Mouse (Mus musculus): Measurements from ENCODE around the gene Kirrel3.

Gene Kirrel3

GRCm38 (mm10) chr9:34507164-34507563 lies 21.5 kb downstream of the Kirrel3 start:
- no peak for DNase-seq (ENCODE audit: low spot score)

DNA sequence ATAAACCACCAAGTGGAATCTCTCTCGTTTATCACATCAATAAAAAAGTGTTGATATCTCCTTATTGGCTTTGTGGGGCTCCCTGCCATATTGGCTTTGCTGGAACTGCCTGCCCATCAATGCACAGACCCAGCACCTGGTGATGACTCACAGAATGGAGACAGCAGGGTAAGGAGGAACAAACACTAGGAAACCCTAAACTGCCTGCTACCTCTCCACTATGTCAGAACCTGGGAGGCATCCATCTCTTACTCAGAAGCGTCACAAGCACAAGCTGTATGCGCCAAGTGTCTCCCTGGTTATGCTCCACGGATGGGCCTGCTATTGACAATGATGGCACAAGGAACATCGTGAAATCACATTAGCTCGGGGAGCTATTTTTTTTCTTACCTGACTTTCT lies 33.2 kb downstream of the Kirrel3 start:
- DNase-seq (ENCODE audit: low spot score): no peak

DNA sequence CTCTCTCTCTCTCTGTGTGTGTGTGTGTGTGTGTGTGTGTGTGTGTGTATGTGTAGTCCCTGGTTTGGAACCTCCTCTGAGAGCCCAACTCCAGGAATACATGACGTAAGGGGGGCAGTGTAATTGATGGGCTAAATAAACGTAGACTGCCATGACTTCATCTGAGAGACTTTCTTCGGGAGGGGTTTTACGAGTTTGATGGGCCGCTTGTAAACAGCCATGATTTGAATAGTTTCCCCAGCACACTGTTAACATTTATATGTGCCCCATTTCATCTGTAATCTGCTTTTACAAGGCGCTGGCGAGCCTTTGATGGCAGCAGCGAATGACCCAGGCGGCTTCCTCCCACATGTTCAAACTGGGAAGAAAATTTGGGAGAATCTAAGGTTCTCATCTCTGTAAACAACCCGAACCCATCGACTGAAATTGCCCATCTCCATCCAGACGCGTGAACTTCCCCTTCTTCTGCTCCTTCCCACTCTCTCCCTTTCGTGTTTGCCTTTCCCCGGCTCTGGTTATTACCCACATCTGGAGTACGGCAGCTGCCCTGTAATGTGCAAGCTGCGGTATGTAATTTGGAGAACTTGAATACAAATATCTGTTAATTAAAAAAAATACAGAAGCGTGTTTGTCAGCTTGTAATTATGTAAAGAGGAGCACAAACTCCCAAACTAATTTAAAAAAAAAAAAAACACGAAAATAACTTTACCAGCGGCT lies 34.7 kb downstream of the Kirrel3 start:
- no peak for DNase-seq (ENCODE audit: low spot score)

DNA sequence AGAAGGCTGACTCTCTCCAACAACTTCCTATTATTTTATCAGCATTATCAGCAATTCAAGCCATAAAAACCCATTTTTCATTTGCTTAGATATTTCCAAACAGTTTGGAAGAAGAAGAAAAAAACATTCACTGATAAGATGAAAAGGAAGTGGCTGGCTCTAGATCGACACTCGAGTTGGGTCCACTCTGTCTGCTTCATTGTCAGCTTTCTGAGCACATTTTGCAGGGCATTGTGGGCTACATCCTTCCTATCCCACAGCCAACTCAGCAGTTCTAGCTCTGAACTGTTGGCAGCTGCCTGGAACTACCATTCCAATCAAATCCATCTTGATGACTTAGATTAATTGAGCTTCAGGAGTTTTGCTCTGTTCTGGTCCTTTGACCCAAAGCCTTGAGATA lies 40.0 kb downstream of the Kirrel3 start:
- no peak for DNase-seq (ENCODE audit: low spot score)

DNA sequence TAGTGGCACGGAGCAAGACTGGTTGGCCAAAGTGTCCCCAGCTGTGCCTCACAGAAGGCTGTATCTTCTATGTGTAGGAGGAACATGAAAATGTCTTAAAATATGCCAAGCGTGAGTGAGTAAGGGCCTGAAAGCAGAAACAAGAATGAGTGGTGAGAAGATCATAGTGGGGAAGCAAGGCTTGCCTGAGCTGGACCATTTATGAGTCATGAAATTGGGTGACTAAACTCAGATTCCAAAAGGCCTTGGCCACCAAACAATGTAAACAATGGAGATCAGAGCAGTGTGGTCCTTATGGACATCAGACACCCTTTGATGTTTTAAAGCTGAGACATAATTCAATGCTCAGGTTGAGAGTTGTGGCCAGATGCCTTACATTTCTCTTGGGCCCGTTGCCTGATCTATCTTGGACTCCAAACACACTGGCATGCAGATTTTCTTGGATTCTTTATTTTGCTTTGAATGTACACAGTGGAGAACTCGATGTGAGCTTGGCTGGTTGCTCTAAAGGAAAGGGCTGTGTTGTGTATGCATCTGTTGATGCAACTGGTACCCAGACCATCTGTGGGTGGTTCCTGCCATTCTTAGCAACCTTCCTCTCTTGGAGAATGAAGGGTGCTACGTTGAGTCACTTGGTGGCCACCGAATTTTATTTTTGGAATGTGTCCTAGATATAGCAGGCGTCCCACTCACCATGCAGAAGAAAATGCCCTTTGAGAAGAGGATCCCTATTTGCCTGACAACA lies 53.1 kb downstream of the Kirrel3 start:
- no peak for DNase-seq (ENCODE audit: low spot score)

GRCm38 (mm10) chr9:34541908-34542307 lies 56.2 kb downstream of the Kirrel3 start:
- DNase-seq (ENCODE audit: low spot score): no peak

DNA sequence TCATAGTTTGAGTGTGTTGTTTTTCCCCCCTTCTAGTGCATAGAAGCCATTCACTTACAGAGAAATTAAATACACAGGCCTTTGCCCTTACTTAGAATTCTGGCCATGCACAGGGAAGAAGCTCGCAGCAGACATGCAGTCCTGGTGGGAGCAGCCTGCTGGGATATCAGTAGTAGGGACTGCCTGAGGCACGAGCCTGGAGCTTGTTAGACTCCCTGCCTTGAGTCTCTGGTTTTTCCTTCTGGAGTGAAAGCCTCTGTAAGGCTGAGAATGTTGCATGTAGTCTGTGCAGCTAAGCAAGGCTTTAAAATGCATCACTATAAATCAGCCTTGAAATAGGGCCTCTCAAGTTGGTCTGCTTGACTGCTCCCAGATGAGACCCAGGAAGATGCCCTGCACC lies 70.0 kb downstream of the Kirrel3 start:
- no peak for DNase-seq (ENCODE audit: low spot score)

DNA sequence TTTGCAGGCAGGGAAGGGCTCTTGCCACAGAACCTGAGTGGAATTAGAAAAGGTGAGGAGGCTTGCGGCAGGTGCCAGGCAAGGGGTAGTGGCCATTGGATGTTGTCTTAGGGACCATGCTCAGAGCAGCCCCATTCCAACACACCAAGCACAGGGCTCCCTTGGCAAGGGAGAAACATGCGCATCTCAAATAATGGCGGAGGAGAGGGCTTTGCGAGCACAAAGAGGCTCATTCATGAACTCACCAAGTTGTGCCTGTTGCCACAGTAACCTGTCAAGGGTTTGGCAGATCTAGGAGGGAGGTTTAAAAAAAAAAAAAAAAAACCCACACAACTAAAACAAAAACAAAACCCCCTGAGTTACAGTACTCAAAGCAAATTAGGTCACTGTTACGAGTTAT lies 72.2 kb downstream of the Kirrel3 start:
- DNase-seq (ENCODE audit: low spot score): no peak

DNA sequence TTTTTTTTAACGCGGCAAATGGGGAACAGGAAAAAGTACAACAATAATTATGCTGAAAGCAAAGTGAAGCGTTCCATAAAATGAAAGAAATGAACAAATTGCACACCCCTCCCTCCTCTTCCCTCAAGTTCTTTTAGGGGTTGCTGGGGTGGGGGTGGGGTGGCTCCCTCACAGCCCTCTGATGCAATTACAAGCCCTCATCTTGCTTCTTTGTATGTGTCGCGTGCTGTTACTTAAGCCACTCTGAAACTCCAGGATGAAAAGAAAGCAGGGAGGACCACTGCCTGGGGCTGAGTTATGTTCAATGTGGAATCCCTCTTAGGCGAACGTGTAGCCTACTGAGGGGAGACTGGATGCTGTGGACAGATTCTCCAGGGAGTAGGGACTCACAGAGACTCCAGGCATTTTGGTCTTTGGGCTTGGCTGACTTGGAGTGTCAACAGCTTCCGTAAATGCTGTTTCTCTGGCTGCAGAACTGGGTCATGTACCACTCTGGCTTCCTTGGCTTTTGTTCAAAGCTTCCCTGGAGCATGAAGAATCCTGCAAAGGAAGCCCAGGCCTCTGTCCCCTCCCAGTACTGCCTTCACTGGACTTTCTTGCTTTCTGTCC lies 72.7 kb downstream of the Kirrel3 start:
- no peak for DNase-seq (ENCODE audit: low spot score)

DNA sequence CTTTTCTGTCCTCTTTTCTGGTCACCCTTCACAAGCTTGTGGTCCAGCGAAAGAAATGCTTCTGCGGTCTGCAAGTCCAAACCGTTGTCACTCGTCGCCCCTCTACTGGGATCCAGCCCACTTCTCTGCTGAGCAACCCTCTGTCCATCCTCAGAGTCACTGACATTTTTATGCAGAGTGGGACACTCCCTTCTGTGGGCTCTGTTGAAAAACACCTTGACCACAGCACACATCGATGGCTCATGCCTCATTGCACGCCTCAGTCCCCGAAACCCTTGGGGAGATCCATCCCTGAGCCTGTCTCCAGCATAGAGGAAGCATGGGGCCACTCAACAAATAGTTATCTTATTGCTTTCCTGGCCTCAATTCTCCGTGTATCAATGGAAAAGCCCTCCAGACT lies 73.4 kb downstream of the Kirrel3 start:
- DNase-seq (ENCODE audit: low spot score): no peak

DNA sequence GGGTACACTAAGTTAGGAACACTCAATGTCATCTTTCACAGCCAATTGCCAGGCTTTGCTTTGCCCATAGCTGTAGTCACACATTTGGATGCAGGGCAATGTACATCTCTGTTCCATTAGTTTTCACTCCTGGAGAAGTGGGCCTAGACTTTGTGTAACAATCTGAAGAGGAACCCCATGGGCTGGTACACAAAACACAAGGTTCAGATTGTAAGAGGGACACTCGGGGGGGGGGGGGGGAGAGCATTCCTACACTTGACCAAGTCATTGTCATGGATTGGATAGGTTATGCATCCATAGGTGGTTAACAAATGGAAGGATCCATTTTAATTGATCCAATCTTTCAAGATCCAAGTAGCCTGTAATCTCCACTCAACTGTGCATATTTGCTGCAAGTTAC lies 75.6 kb downstream of the Kirrel3 start:
- no peak for DNase-seq (ENCODE audit: low spot score)

DNA sequence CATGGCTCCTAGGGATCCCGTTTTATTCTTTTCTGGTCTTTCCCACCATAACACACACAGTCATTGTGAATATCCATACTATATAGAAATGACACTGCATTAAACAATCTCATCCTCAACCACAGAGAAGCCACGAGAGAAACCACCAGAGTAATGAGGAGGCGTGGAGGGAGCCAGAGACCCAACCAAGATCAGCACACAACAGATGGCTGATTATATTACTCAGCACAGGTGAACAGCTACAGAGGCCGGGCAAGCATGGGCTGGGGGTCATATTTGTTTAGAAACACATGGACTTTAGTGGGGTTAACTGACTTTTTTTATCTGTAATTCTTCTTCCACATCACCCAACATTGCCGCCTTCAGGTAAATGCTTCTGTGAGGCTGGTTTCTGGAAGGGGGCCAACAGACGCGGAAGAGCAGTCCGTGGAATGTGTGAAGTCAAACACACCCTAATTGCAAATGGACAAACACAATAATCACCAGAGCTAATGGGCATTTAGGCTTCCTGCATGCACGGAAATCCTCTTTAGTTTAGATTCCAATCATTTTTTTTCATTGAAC lies 76.8 kb downstream of the Kirrel3 start:
- no peak for DNase-seq (ENCODE audit: low spot score)

GRCm38 (mm10) chr9:34573906-34574305 lies 88.2 kb downstream of the Kirrel3 start:
- DNase-seq (ENCODE audit: low spot score): no peak

DNA sequence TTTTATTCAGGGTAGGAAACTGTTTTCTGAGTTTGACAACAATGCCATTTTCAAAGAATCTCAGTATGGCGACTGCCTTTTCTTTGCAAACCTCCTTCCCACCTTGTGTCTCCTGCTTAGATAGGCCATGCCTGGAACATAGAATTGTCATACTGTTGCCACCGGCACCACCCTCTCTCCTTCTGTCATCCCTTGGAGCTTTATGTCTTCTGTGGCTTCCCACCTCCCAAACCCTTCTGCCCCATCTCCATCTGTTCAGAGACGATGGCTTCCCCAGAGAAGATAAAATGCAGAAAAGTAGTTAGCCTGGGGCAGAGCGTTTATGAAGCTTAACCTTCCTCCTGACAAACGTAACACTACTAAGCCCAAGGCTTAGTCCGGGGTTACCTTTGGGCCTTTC lies 88.9 kb downstream of the Kirrel3 start:
- no peak for DNase-seq (ENCODE audit: low spot score)

DNA sequence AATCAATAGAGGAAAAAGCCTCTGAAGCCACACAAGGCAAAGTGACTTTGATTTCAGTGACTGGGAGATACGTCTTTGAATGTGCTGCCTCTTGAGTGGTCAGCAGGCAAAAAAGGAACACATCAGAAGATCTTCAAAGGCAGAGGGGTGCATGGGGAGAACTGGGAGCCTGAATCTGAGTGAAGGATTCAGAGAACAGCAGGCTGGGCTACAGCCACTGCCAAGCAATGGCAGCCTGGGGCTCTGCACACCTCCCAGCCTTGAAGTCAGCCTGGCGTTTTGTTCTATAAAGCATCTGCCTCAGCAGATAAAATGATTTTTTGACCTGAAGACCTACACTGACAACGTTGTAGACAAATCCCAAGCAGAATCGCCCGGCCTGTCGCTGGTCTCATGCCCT lies 93.5 kb downstream of the Kirrel3 start:
- DNase-seq (ENCODE audit: low spot score): no peak

- DNase-seq (ENCODE audit: low spot score): no peak
These were observed 94.4 kb downstream of the Kirrel3 start for GRCm38 (mm10) chr9:34580059-34580458.

DNA sequence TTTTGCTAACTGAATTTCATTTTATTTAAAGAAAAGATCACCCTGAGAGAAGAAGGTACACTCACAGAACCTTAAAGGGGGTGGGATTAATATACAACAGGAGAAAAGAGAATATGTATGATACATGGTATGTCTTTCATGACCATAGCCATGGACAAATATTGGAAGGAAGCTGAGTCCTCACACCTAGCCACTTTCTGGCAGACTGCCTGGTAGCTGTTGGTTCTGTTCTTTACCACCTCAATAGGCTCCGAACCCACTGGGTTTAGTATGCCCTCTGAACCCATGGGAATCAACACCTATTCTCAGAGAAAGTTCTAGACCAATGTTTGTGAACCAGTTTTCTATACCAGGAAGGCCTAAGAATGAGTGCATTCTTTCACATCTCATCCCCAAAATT lies 96.8 kb downstream of the Kirrel3 start:
- no peak for DNase-seq (ENCODE audit: low spot score)

GRCm38 (mm10) chr9:34585487-34585886 lies 99.8 kb downstream of the Kirrel3 start:
- no peak for DNase-seq (ENCODE audit: low spot score)

- no peak for DNase-seq (ENCODE audit: low spot score)
These were observed 100.4 kb downstream of the Kirrel3 start for GRCm38 (mm10) chr9:34586080-34586479.

DNA sequence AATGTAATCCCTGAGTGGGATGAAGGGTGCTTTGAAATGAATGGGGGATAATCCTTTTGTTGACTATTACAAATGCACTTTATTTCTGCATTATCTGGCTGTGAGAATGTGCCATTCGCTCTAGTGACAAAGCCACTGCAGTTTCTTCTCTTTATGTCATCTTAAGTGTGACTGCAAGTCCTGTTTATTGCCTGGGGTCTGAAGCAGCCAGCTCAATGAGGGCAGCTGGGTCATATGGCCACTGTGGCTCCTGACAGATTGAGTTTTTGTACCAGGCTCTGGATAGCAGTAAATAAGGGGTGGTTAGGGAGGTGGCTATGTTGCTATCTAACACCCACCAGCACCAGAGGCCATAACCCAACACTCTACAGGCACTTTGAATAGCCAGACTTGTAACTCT lies 104.1 kb downstream of the Kirrel3 start:
- no peak for DNase-seq (ENCODE audit: low spot score)

- no peak for DNase-seq (ENCODE audit: low spot score)
These were observed 106.4 kb downstream of the Kirrel3 start for GRCm38 (mm10) chr9:34592073-34592610.

DNA sequence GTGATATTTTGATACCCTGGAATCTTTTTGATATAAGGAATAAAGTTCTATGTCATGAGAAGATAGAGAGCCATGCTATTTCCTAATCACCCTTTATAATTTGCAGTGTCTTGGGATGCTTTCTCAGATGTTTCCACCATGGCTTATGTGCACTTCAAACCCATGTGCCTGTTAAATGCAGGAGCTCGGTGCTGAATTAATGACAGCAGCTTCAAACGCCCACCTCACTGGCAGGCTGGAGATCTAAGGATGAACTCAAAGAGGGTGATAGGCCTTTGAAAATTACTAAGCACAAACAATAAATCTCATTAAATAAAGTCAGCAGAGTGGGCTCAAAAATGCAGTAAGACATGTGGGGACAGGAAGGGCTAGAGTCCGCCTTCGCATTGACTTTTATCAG lies 108.2 kb downstream of the Kirrel3 start:
- no peak for DNase-seq (ENCODE audit: low spot score)

DNA sequence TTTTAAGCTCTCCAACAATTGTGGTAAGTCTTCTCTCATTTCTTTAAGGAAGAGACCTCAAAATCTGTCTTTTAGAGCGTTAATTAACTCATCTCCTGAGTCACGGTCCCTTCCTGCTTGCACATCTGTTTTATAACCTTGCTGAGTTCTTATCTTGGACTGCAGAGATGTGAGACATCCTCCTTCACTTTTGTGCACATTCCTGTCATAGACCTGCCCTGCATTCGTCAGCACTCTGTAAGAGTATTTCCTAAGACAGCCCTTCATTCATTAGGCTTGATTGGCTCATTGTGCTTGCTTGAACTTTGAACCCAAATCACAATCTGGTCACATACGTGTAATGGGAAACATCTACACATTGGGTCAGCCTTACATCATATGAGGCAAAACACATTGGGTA lies 114.6 kb downstream of the Kirrel3 start:
- DNase-seq (ENCODE audit: low spot score): no peak
